Mouse (Mus musculus) stomach, embryonic 16.5 days (tissue): Measurements from ENCODE around the gene Ube2n. TPM values are rescaled to one million over a fixed set of nuclear protein-coding genes. Genes with fewer than 3 reads are reported as not detected.
"Not testable (repeated sequence)": the region's sequence is repeated elsewhere in the genome, so short reads cannot be mapped to it uniquely, and the experiment has no call there.

Source experiments
- ATAC-seq: fragments of 200-750 bp; cut with Nextera tagmentation; 2 replicates; pipeline ENCODE4 v1.8.0; 2017; ENCODE audit warnings: moderate number of reproducible peaks, moderate TSS enrichment; ENCODE audit not compliant: insufficient read depth, low FRiP score
- H3K27ac ChIP-seq: fragments of 300-500 bp; sonication (generic); 2 replicates; pipeline ENCODE4 v1.5.1; 2014; ENCODE audit warnings: low read length
- H3K27me3 ChIP-seq: fragments of 300-500 bp; sonication (generic); 2 replicates; pipeline ENCODE4 v1.6.1; 2014; ENCODE audit warnings: low read length, control low read depth, mixed read lengths; ENCODE audit not compliant: control insufficient read depth, insufficient read depth
- H3K36me3 ChIP-seq: fragments of 300-500 bp; sonication (generic); 2 replicates; pipeline ENCODE4 v1.6.1; 2014; ENCODE audit warnings: low read length; ENCODE audit not compliant: control insufficient read depth, insufficient read depth
- H3K4me1 ChIP-seq: fragments of 300-500 bp; sonication (generic); 2 replicates; pipeline ENCODE4 v1.6.1; 2014; ENCODE audit warnings: low read length, control low read depth, mixed read lengths; ENCODE audit not compliant: control insufficient read depth, insufficient read depth
- H3K4me2 ChIP-seq: fragments of 300-500 bp; sonication (generic); 2 replicates; pipeline ENCODE4 v1.6.1; 2014; ENCODE audit warnings: low read depth, low read length, mixed read lengths
- H3K4me3 ChIP-seq: fragments of 300-500 bp; sonication (generic); replicated peaks from 2 replicates; pipeline ENCODE4 v1.5.1; 2014; ENCODE audit warnings: mild to moderate bottlenecking, low read length
- H3K9ac ChIP-seq: fragments of 300-500 bp; sonication (generic); 2 replicates; pipeline ENCODE4 v1.6.1; 2014; ENCODE audit warnings: low read length
- H3K9me3 ChIP-seq: fragments of 300-500 bp; sonication (generic); replicated peaks from 2 replicates; pipeline ENCODE4 v1.6.1; 2016; ENCODE audit warnings: low read length, control low read depth; ENCODE audit not compliant: control insufficient read depth
- WGBS: fragments of 180-500 bp; shearing (Covaris S2); extraction: QIAGEN DNeasy Blood & Tissue Kit; methylation state at CpG from one replicate; pipeline ENCODE4 v1.1.7; 2014; 5-methylcytosine and 5-hydroxymethylcytosine counted together
- polyA plus RNA-seq: library from polyadenylated mRNA; unstranded; fragments of >200 nt; fragmentation: Nextera tagmentation; extraction: Ambion mirVana; gene quantifications from 2 replicates; pipeline ENCODE4 v1.2.1, GENCODE M21; 2015

Gene Ube2n
- polyA plus RNA-seq, 1 experiment from 2014 or later, result 302 TPM

GRCm38 (mm10) chr10:95545051-95545450, 30.1 kb downstream of the Ube2n start:
- Histone ChIP-seq H3K36me3 (peaks cover 5% of the 10 kb centered on the region; the same call in 1 of the 2 replicates), H3K9me3 (no peaks in the 10 kb centered on the region), H3K27ac (no peak overlapping the region), H3K4me3 (no peak overlapping the region), H3K4me1 (no peaks in the 10 kb centered on the region), H3K9ac (no peak overlapping the region), H3K27me3 (no peaks in the 10 kb centered on the region), H3K4me2 (no peak overlapping the region)
- WGBS, result 65% methylated on average over 4 of the region's 4 CpGs
- 0 out of 2 replicates have a peak, but pooled peaks have one; percentile 10 for ATAC-seq

- Histone ChIP-seq H3K9me3 (no peaks in the 10 kb centered on the region), H3K36me3 (peaks cover 5% of the 10 kb centered on the region; the same call in 1 of the 2 replicates), H3K4me3 (no peak overlapping the region), H3K9ac (no peak overlapping the region), H3K27ac (no peak overlapping the region), H3K4me2 (no peak overlapping the region), H3K4me1 (no peaks in the 10 kb centered on the region), H3K27me3 (no peaks in the 10 kb centered on the region)
- WGBS, result 86% methylated on average over 2 of the region's 2 CpGs
- no peak for ATAC-seq
These were observed 31.2 kb downstream of the Ube2n start for GRCm38 (mm10) chr10:95546178-95546577.

DNA sequence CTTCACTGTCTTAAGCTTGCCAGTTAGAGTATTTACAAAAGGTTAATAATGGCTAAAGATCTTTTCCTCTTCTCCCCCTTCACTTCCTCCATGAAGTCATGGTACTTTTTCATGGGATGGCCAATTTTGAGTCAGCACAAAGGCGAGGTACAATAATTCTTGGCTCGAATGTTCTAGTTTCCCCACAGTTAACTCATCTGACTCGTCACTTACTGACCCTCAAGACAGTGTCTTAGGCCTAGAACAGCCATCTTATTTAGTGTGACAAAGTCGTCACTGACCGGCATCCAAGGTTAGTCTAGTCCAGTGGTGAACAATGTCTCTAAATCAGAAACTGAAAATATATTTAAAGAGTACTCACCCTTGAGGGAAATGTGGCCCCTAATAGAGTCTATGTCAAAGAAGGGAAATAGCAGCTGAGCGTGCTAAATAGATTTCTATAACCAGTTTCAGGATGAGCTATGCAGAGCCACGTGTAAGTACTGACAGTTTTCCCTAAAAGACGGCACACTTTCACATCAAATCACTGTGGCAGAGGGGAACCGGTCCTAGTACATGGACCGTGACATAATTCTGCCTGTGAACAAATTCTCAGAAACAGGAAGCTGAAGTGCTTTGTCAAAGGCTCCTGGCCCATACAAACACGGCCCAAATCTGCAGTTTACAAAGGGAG, 33.3 kb downstream of the Ube2n start:
- 81% methylated on average over 11 of the region's 11 CpGs for WGBS
- Histone ChIP-seq H3K9ac (no peak overlapping the region), H3K9me3 (no peaks in the 10 kb centered on the region), H3K4me2 (no peak overlapping the region), H3K4me1 (no peaks in the 10 kb centered on the region; the same call in 1 of the 2 replicates), H3K36me3 (peaks cover 5% of the 10 kb centered on the region; the same call in 1 of the 2 replicates), H3K27me3 (no peaks in the 10 kb centered on the region), H3K4me3 (no peak overlapping the region), H3K27ac (no peak overlapping the region)
- no peak for ATAC-seq

DNA sequence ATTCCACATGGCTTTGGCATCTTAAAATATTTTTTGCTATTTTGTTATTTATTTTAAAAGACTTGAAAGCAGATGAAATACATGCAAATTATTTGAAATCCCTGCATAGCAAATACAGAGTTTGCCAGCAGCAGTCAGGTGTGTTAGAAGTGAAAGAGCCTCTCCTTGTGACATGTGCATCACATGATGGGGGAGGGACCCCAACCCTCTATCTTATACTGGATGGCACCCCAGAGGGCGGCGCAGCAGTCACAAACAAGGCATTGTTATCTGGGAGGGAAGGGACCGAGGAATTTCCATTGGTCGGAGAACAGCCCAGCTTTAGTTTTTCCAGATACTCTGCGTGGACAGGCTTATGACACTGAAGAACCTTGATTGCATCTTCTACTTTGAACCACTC, 34.1 kb downstream of the Ube2n start:
- H3K4me1 ChIP-seq, ATAC-seq: not testable (repeated sequence)

DNA sequence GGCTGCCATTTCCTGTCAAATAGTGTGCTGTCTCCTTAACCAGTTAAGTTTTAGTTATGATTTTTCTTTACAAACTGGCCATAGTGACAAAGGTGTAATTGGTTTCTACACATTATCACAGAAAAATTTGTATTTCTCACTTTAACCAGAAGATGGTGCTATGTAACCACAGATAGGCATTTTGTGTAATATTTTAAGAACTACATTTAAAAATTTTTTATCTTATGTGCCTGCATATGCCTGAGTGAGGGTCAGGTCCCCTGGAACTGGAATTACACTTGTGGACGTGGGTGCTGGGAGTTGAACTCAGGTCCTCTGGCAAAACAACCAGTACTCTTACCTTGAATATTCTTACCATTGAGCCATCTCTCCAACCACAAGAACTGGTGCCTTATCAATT, 35.6 kb downstream of the Ube2n start:
- H3K9me3 ChIP-seq, result no peaks in the 10 kb centered on the region
- peaks cover 5% of the 10 kb centered on the region; the same call in 1 of the 2 replicates for H3K36me3 ChIP-seq
- no peak for ATAC-seq
- H3K9ac ChIP-seq, result no peak overlapping the region
- H3K27ac ChIP-seq, result no peak overlapping the region
- H3K4me2 ChIP-seq, result no peak overlapping the region
- WGBS, result 56% methylated on average over 1 of the region's 1 CpGs
- H3K27me3 ChIP-seq, result no peaks in the 10 kb centered on the region
- no peaks in the 10 kb centered on the region; the same call in 1 of the 2 replicates for H3K4me1 ChIP-seq
- no peak overlapping the region for H3K4me3 ChIP-seq

More for the DNA sequence above, 34.1 kb downstream of the Ube2n start:
- H3K27me3 ChIP-seq, H3K36me3 ChIP-seq, H3K4me3 ChIP-seq, H3K27ac ChIP-seq, H3K9ac ChIP-seq, H3K9me3 ChIP-seq, H3K4me2 ChIP-seq: not testable (repeated sequence)
- 71% methylated on average over 5 of the region's 5 CpGs for WGBS

- H3K4me1 ChIP-seq, result no peaks in the 10 kb centered on the region; the same call in 1 of the 2 replicates
- no peaks in the 10 kb centered on the region for H3K36me3 ChIP-seq
- H3K9me3 ChIP-seq, result no peaks in the 10 kb centered on the region
- no peak overlapping the region for H3K4me2 ChIP-seq
- ATAC-seq, result no peak
- no peak overlapping the region for H3K4me3 ChIP-seq
- H3K27ac ChIP-seq, result no peak overlapping the region
- H3K9ac ChIP-seq, result no peak overlapping the region
- H3K27me3 ChIP-seq, result no peaks in the 10 kb centered on the region
These were observed 36.8 kb downstream of the Ube2n start for GRCm38 (mm10) chr10:95551752-95552151.

DNA sequence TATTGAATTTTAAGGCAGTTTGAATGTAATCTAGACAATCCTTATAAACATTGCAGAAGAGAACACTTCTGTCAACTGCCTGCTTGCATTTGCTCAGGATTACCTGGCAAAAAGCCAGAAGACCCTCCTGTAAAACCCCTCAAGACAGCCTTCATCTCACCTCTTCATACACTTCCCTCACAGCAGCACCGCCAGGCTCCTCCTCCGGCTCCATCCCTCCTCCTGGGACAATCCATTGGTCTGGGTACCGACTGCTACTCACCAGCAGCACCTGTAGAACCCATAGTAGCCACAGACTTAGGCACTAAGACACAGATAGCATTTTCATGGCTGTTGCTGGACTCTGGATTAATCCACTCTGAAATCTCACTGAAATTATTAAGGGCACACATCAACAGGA, 37.4 kb downstream of the Ube2n start:
- Histone ChIP-seq H3K4me1 (no peaks in the 10 kb centered on the region; the same call in 1 of the 2 replicates), H3K36me3 (no peaks in the 10 kb centered on the region), H3K9ac (no peak overlapping the region), H3K4me3 (no peak overlapping the region), H3K4me2 (no peak overlapping the region), H3K27ac (no peak overlapping the region), H3K27me3 (no peaks in the 10 kb centered on the region), H3K9me3 (no peaks in the 10 kb centered on the region)
- WGBS, result 58% methylated on average over 3 of the region's 3 CpGs
- no peak for ATAC-seq

GRCm38 (mm10) chr10:95555866-95556265, 40.9 kb downstream of the Ube2n start:
- Histone ChIP-seq H3K9me3 (no peaks in the 10 kb centered on the region), H3K27me3 (no peaks in the 10 kb centered on the region), H3K27ac (no peak overlapping the region), H3K4me1 (peaks cover 6% of the 10 kb centered on the region; the same call in 1 of the 2 replicates), H3K4me2 (no peak overlapping the region), H3K36me3 (no peaks in the 10 kb centered on the region; the same call in 1 of the 2 replicates), H3K4me3 (no peak overlapping the region), H3K9ac (no peak overlapping the region)
- ATAC-seq, result no peak
- WGBS, result 82% methylated on average over 11 of the region's 11 CpGs

DNA sequence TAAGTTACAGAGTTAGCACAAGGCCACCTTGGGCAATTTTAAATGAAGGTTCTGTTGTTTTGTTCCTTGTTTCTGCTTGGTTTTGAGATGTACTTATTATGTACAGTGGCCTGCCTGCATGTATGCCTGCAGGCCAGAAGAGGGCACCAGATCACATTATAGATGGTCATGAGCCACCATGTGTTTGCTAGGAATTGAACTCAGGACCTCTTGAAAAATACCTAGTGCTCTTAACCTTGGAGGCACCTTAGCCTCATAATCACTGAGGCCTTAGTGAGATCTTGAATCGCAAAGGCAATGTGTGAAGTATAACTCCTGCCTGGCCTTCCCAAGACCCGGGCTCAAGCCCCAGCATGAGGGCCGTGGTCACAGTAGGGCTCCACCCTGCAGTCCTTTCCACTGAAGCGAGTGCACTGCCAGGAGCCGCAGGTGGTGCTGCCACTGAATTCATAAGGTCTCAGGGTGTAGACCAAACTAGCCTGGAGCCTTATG, 42.4 kb downstream of the Ube2n start:
- no peaks in the 10 kb centered on the region for H3K9me3 ChIP-seq
- no peak for ATAC-seq
- 91% methylated on average over 5 of the region's 5 CpGs for WGBS
- no peak overlapping the region for H3K4me3 ChIP-seq
- H3K27ac ChIP-seq, result no peak overlapping the region
- H3K9ac ChIP-seq, result no peak overlapping the region
- peaks cover 11% of the 10 kb centered on the region; the same call in 1 of the 2 replicates for H3K4me1 ChIP-seq
- H3K27me3 ChIP-seq, result no peaks in the 10 kb centered on the region
- H3K4me2 ChIP-seq, result no peak overlapping the region
- H3K36me3 ChIP-seq, result no peaks in the 10 kb centered on the region; the same call in 1 of the 2 replicates
